Mouse (Mus musculus) layer of hippocampus, adult 2 months (tissue): Measurements from ENCODE around the gene Pla1a. TPM values are rescaled to one million over a fixed set of nuclear protein-coding genes. Genes with fewer than 3 reads are reported as not detected.

Experiments used
- DNase-seq, 2 experiments: peaks; one replicate each; pipeline ENCODE4 v3.0.0; 2022; ENCODE audit warnings: low spot score in 2 of 2
- H3K27ac ChIP-seq: fragments of 200-600 bp; 2 replicates; pipeline ENCODE4 v1.8.1; 2022
- H3K4me3 ChIP-seq: fragments of 200-600 bp; 2 replicates; pipeline ENCODE4 v1.8.1; 2022; ENCODE audit warnings: mild to moderate bottlenecking
- CTCF ChIP-seq: fragments of 200-600 bp; conservative IDR thresholded peaks from 2 replicates; pipeline ENCODE4 v1.8.1; 2022; ENCODE audit warnings: antibody characterized with exemption, mild to moderate bottlenecking, moderate library complexity
- total RNA-seq, 2 experiments: library from RNA; stranded (reverse); gene quantifications; 2 replicates each; pipeline ENCODE4 v1.2.3; 2021

Gene Pla1a
- total RNA-seq, 2 experiments from 2014 or later = 0.76 to 0.97 TPM

DNA sequence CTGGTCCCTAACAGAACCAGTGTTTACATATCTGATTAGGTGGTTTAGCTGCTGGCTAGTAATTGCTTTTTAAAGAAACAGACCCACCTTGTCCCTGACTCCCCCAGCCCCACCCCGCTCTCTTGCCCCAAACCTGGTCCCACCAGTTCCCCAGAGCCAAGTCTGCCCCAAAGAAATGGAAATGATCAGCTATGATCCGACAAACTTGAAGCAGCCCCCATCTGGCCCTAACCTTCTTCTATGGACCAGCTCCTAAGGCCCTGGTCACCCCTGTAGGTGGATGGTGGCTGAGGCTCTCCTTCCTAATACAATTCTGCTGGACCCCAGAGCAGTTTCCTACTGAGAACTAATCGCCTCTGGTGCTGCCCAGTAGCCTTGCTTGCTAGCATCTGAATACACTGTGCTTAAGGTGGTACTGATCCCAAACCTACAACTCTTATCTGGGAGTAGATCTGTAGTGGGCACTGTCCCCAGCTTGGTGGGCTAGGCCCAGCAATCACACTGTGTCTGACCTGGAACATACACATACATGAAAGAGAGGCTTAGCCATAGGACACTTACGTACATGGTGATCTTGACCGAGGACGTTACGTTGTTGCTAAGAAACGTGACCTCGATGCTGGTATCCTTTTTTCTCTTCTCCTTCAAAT, 32.5 kb downstream of the Pla1a start:
- no peak for DNase-seq
- H3K27ac ChIP-seq = peak overlapping the region; percentile 71
- no peak for TF ChIP-seq CTCF
- H3K4me3 ChIP-seq = peak overlapping the region; percentile 48

DNA sequence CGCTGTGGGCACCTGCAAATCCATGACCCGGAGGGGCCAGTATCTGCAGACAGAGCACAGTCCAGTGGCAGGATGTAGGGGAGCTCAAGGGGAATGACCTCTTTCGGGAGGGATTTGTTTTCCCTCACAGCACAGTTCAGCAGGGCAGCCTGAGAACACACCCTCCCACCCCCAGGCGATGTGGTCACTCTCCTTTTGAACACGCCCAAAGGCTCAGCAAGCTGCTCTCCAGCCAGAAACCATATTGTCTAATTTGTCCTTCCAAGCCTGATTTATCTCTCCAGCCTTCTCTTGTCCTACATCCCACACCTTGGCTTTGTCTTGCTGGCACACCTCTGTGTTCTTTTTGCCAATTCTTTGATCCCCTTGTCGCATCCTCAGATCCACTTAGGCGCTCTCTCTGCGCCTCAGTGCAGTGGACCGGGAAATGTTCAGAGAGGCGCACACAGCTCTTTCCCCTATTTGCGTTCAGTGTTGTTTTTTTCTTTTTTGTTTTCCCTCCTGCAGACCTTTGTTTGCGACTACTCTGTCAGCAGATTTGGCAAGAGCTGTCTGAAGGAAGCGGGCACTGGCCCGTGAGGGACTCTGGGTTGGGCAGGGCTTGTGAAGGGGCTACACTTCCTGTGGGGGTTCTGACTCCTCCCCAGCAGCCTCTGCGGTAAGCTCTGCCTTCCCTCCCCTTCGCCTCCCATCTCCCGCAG, 33.3 kb downstream of the Pla1a start:
- Histone ChIP-seq H3K27ac (peak overlapping the region; percentile 71), H3K4me3 (peak overlapping the region; percentile 48)
- DNase-seq = peak; percentile 8 to 38
- TF ChIP-seq CTCF = no peak

DNA sequence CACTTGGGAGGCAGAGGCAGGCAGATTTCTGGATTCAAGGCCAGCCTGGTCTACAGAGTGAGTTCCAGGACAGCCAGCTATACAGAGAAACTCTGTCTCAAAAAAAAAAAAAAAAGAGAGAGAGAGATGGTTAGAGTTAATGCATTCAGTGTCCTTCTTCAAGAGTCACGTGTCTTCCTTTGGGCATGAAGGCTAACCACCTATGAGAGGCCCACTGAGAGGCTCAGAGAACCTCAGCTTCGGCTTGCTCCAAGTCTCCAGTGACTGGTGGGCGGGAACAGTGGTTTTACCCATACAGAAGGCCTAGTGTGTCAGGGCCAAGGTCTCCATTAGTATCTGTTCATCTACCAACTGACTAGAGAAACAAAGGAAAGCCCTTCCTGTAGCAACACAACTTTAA, 33.9 kb downstream of the Pla1a start:
- Histone ChIP-seq H3K4me3 (no peak overlapping the region), H3K27ac (peak overlapping the region; percentile 71; the same call in 1 of the 2 replicates)
- TF ChIP-seq CTCF = no peak
- DNase-seq = no peak

DNA sequence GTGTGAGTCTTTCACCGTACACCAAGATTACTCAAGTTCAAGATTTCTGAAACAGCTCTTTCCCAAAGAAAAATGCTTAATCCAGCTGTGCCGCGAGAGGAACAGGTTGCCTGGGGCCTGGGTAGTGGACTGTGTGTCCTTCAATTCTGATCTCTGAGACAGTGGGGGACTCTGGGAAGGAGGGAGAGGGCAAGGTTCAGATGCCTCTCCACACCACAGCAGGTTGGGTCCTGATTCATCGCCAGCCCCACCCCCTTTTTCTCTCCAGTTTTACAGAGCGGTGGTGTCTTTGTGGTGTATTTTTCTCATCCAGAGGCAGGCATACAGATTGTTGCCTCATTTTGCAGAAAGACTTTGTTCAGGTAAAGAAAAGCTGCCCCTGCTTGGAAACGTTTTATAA, 34.7 kb downstream of the Pla1a start:
- DNase-seq = no peak
- TF ChIP-seq CTCF = no peak
- H3K27ac ChIP-seq = no peak overlapping the region
- no peak overlapping the region for H3K4me3 ChIP-seq

DNA sequence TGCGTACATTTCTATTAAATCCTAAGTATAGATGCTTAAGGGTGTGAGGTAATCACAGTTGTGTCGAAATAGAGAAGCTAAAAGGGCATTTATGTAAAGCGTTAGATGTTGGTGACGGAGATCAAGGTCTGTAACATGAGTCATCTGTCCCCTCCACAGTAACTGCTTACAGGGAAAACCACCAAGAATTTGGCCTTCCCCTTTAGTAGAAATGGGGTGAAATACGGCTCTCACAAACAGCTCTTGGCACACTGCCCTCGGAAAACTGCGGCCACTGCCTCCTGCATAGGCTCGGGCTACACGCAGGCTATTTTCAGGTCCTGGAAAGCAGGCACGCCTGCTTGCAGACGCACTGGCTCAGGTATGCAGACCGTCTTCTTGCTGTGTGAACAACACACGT, 36.8 kb downstream of the Pla1a start:
- TF ChIP-seq CTCF = no peak
- no peak for DNase-seq
- no peak overlapping the region for H3K27ac ChIP-seq

DNA sequence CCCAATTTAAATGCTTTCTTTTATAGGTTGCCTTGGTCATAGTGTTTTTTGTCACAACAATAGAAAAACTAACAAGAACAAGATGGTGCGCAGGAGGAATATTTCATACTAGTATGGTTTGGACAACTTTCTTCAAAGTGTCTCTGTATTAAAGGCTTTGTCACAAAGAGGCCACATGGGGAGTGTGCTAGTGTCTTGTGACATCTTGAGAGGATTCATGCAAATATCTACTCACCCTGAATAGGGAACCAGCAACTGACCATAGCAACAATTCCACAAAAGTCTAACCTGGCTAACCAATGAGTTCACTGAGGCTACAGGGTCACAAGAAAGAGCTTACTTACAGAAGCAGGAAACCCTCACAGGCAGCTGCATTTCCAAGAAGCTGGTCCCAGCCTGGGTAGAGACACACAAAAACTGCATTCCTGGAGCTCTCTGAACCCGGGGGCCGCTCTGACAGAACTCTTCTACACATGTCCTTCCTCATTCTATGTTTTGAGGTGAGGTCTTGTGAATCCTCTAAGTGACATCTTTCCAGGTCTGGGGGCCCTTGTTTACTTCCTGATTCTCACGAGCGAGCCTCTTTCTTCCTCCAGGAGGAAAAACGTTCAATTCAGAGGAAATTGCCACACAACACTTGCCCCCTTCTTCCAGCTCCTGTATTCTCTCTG, 37.8 kb downstream of the Pla1a start:
- Histone ChIP-seq H3K27ac (no peak overlapping the region), H3K4me3 (no peak overlapping the region)
- TF ChIP-seq CTCF = no peak
- DNase-seq = no peak

More for the DNA sequence above, 36.8 kb downstream of the Pla1a start:
- H3K4me3 ChIP-seq = no peak overlapping the region

DNA sequence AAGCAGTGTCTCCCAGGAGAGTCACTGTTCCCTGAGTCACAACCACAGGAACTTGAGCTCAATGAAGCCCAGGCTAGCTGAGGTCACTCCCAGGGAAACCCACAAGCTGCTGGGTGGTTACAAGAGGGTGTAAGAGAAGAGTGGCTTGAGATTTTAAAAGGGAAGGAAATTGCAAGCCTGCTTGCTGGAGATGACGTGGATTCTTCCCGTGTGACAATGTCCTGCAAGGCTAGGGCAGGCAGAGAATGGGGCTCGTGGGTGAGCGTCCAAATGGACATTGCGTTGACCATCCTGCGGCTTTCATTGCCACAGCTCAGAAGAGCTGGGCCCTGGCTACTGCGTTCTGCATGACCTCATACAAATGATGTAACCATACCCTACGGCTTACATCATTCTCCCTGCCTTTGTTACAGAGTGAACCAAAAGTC, 38.7 kb downstream of the Pla1a start:
- no peak overlapping the region for H3K27ac ChIP-seq
- DNase-seq = no peak
- no peak overlapping the region for H3K4me3 ChIP-seq
- TF ChIP-seq CTCF = no peak

DNA sequence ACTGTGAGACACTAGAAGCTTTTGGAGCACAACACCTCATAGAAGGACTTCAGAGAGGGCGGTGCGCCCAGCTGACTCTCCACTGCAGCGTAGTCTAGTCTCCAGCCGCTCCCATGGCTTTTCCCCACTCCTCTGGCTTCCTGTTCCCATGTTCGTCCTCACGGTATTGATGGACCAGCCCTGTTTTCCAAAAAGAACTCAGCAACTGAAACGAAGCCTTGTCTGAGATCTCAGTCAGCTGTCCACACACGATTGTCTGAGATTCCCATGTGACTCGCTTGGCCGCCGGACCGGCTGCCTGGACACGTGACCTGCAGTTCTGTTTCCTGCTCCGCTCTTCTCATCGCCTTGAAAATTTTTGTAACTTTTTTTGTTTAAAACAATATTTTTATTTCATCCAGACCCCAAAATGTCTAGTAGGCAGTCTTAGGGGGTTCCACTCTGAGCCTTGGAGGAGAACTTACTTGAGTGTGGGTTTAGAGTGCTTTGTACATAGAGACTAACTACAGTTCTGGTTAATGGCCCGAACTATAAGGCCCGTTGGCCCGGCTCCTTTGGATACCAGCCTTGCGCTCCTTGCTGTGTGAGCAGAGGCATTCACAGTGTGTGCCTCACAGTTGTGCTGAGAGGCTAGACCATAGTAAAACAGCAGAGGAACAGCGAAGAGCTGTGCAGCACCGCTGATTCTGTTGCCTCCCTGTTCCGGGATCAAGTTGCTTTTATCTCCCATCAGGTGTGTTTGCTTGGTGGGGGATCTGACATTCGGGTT, 40.6 kb downstream of the Pla1a start:
- H3K4me3 ChIP-seq = peak overlapping the region; percentile 11
- DNase-seq = no peak
- peak overlapping the region; percentile 83 for H3K27ac ChIP-seq
- TF ChIP-seq CTCF = no peak

DNA sequence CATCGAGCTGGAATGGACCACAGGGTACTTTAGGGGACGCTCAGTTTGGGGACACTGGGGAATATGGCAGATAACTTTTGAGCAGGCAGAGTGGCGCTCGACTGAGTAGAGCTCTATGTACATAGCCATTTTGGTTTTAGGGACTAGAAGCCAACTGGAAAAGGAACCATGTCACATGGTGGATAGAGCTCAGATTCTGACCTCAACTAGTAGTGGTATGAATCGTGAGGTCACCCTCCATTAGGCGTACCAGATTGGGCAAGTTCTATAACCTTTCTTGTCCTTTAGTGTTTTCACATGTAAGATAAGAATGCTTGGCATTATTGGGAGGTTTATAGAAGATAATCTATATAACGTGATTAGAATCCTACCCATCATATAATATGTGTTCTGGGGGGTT, 42.6 kb downstream of the Pla1a start:
- no peak for TF ChIP-seq CTCF
- no peak overlapping the region for H3K27ac ChIP-seq
- no peak overlapping the region for H3K4me3 ChIP-seq
- DNase-seq = no peak

DNA sequence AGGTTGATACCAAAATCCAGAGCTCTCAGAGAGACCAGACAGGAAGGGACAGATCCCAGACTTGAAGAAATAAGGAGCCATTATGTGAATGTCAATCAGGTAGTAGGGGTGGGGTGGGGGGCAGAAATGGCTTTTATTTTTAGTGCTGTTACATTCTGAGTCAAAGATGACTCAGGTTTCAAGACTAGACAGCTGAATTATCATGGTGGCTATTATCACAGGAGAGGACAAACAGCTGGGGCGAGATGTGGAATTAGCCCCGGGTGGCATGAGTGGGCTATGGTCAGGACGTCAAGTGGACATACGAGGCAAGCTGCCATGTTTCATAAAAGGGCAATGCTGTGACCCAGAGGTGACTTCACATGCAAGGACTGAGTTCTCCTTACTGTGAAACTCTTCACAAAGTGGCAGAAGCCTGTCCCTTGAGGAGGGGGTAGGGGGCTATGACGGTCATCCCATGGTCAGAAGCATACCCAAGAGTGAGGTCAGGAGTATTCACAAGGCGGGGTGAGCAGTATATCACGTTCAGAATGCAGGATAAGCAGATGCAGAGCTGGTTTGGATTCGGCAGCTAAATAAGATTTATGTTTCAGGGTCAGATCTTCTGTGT, 43.6 kb downstream of the Pla1a start:
- DNase-seq = no peak
- no peak for TF ChIP-seq CTCF
- H3K4me3 ChIP-seq = no peak overlapping the region
- H3K27ac ChIP-seq = no peak overlapping the region

DNA sequence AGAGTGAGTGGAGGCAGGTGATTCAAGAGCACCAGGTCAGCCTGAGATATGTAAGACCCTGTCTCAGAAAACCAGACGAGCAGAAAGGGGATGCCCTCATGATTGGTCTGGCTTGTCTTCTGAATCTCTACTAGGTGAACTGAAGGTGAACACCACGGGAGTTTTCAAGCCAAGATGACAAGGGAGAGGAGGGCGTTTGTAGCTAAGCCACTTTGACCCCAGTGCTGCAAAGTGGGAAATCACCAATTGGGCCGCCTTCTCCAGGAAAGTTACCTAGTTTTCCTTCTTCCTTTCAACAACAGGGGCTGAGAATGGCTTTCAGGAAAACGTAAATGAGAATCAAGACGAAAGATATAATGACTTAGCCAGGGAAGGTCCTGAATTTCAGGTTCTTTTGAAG, 44.2 kb downstream of the Pla1a start:
- no peak overlapping the region for H3K27ac ChIP-seq
- TF ChIP-seq CTCF = no peak
- no peak for DNase-seq
- H3K4me3 ChIP-seq = no peak overlapping the region

DNA sequence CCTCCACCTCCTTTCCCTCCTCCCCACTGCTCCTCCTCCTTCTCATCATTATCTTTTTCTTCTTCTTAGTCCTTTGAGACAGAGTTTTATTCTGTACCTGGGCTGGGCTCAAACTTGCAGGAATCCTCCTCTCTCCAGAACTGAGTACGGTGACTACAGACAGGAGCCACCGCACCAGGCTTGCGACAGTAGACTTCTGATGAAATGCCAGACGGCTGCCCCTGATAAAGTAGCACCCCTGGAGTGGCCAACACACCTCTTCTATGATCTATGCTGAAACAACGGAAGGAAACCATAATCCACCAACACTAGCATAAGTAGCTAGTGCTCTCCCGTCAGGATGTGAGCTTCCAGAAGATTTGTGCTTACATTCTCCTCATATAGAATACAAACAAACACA, 45.6 kb downstream of the Pla1a start:
- Histone ChIP-seq H3K4me3 (no peak overlapping the region), H3K27ac (no peak overlapping the region)
- no peak for TF ChIP-seq CTCF
- DNase-seq = no peak
